Mouse (Mus musculus) right cerebral cortex, adult 2 months (tissue): ENCODE measurements around the gene Slc12a5.
A peak's percentile ranks its signal among the peaks of the same experiment; 100 is the strongest.

Source experiments
- DNase-seq, 2 experiments: peaks; one replicate each; pipeline ENCODE4 v3.0.0; 2021 to 2022; ENCODE audit warnings: low spot score in 2 of 2

Gene Slc12a5

GRCm38 (mm10) chr2:164960716-164961441 lies at the start of gene Slc12a5:
Slc12a5 (plus strand) TSS chr2:164960802.
- DNase-seq: peak; percentile 59 to 69

- DNase-seq: peak; percentile 83 to 90
These were observed 49.2 kb upstream of the Slc12a5 start, which contains the start of gene Zfp335 for GRCm38 (mm10) chr2:164911086-164912048. Zfp335 (minus strand) TSS chr2:164911757.

- peak; percentile 60 to 74 for DNase-seq
These were observed 48.5 kb upstream of the Slc12a5 start for GRCm38 (mm10) chr2:164912151-164912550.

GRCm38 (mm10) chr2:164912749-164913427 lies 47.7 kb upstream of the Slc12a5 start:
- DNase-seq: no peak

GRCm38 (mm10) chr2:164913428-164913786 lies 47.2 kb upstream of the Slc12a5 start:
- no peak for DNase-seq

GRCm38 (mm10) chr2:164916820-164917219 lies 43.8 kb upstream of the Slc12a5 start:
- DNase-seq: no peak

GRCm38 (mm10) chr2:164917371-164917770 lies 43.2 kb upstream of the Slc12a5 start:
- no peak for DNase-seq

GRCm38 (mm10) chr2:164918325-164918724 lies 42.3 kb upstream of the Slc12a5 start:
- no peak for DNase-seq

GRCm38 (mm10) chr2:164921984-164922383 lies 38.6 kb upstream of the Slc12a5 start:
- DNase-seq: no peak

- DNase-seq: no peak
These were observed 37.3 kb upstream of the Slc12a5 start for GRCm38 (mm10) chr2:164923291-164923690.

- peak; percentile 96 to 98 for DNase-seq
These were observed 36.3 kb upstream of the Slc12a5 start for GRCm38 (mm10) chr2:164924100-164924857.

GRCm38 (mm10) chr2:164930706-164931581 lies 29.7 kb upstream of the Slc12a5 start:
- no peak for DNase-seq

GRCm38 (mm10) chr2:164933534-164933933 lies 27.1 kb upstream of the Slc12a5 start:
- DNase-seq: no peak

GRCm38 (mm10) chr2:164935991-164936390 lies 24.6 kb upstream of the Slc12a5 start:
- no peak for DNase-seq

- DNase-seq: peak; percentile 62 to 81
These were observed 22.2 kb upstream of the Slc12a5 start for GRCm38 (mm10) chr2:164938146-164939091.

GRCm38 (mm10) chr2:164939106-164939505 lies 21.5 kb upstream of the Slc12a5 start:
- DNase-seq: peak; percentile 19 to 45

GRCm38 (mm10) chr2:164940140-164940830 lies 20.3 kb upstream of the Slc12a5 start, which contains the start of gene Mmp9:
Mmp9 (plus strand) TSS chr2:164940780.
- DNase-seq: no peak

- no peak for DNase-seq
These were observed 17.8 kb upstream of the Slc12a5 start for GRCm38 (mm10) chr2:164942692-164943290.
